Mouse (Mus musculus) brain, embryonic 14.5 days (tissue): ENCODE measurements around the gene Gpc4.

Experiments used
- CTCF ChIP-seq: fragments of 200-500 bp; IDR thresholded peaks from 2 replicates; pipeline ENCODE4 v1.5.1; 2012; ENCODE audit warnings: inconsistent platforms, mild to moderate bottlenecking, moderate library complexity, borderline replicate concordance; ENCODE audit not compliant: insufficient read depth, insufficient read length; ENCODE audit errors: extremely low read depth
- POLR2A ChIP-seq: fragments of 200-500 bp; IDR thresholded peaks from 2 replicates; pipeline ENCODE4 v1.6.1; 2012; ENCODE audit warnings: mild to moderate bottlenecking, inconsistent platforms, borderline replicate concordance; ENCODE audit not compliant: poor library complexity, insufficient read depth, insufficient read length, severe bottlenecking; ENCODE audit errors: extremely low read depth

DNA sequence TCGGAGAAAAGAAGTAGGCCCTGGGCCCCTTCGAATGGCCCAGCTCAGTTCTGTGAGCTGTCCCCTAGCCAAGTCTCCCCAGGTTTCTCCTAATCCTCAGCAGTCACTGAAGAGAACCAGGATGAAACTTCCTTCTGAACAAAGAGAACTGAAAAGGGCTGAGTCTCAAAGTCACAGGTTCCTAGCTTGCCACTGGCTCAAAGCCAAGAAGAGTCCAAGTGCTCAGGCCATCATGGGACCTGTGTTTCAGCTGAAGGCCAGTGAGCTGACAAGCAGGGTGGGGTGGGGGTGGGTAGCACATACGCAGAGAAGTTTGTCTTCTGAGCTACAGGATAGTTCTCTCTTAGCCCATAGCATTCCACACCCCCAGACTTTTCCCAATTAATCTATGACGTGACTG lies 36.3 kb downstream of the Gpc4 start:
- TF ChIP-seq CTCF (no peak), POLR2A (no peak)
